ENCODE assay signal across 29 mouse cellular contexts in genomic region chr11:112121831-112122230, GRCm38 (mm10).
DNase-seq lines count a peak whose midpoint lies in the region; ATAC-seq lines count a peak whose summit lies in the region.
"Had no signal": no experiment of that assay in that cellular context is flagged by ENCODE, and none has a peak within 500 bp of the region (broad histone marks: within the 10 kb centered on the region; RNA-seq: fewer than 3 reads in every experiment).

No protein-coding gene starts in this region.

- H3K4me2 ChIP-seq in forebrain, embryonic 15.5 days (replicated peaks): no peak overlapping the region
- H3K4me2 ChIP-seq: heart, embryonic 15.5 days; kidney, embryonic 15.5 days; limb, embryonic 13.5 days; liver, embryonic 11.5 days; midbrain, embryonic 12.5 days; neural tube, embryonic 12.5 days; stomach, embryonic 15.5 days had no signal

- DNase-seq in forebrain, embryonic 10.5 days (ENCODE audit: extremely low spot score, low spot score): no peak
- peak; percentile 10 for DNase-seq in layer of hippocampus, adult 11-12 months (ENCODE audit: low spot score)
- no peak for DNase-seq in layer of hippocampus, postnatal 10 days (ENCODE audit: low spot score in 2 of 2)
- peak; percentile 22 for DNase-seq in lung, postnatal 10 days
- no peak for DNase-seq in lung, postnatal 25 days (ENCODE audit: low spot score)
- peak; percentile 54 for DNase-seq in brain, embryonic 18.5 days (ENCODE audit: low read depth, low spot score)
- no peak for DNase-seq in cerebellum, adult 8-10 months
- DNase-seq: adrenal gland, postnatal 10 days; cerebellum, adult 18-20 months; cerebellum, postnatal 14 days; gastrocnemius, postnatal 10 days; kidney, adult 18-20 months; kidney, postnatal 25 days; lung, postnatal 14 days; right cerebral cortex, adult 18-20 months; thymus, postnatal 4 days had no signal

- H3K27me3 ChIP-seq in forebrain, embryonic 15.5 days: no peaks in the 10 kb centered on the region
- H3K27me3 ChIP-seq in forebrain, embryonic 10.5 days (ENCODE audit: poor library complexity, severe bottlenecking): no peaks in the 10 kb centered on the region
- H3K27me3 ChIP-seq: heart, embryonic 15.5 days; kidney, embryonic 15.5 days; limb, embryonic 13.5 days; neural tube, embryonic 12.5 days; stomach, embryonic 15.5 days had no signal

- WGBS in forebrain, embryonic 15.5 days: 32% methylated on average over 5 of the region's 5 CpGs
- 72% methylated on average over 5 of the region's 5 CpGs for WGBS in forebrain, embryonic 10.5 days

- no peaks in the 10 kb centered on the region for H3K36me3 ChIP-seq in forebrain, embryonic 15.5 days
- no peaks in the 10 kb centered on the region for H3K36me3 ChIP-seq in forebrain, embryonic 10.5 days (replicated peaks)
- H3K36me3 ChIP-seq: heart, embryonic 10.5 days; heart, embryonic 15.5 days; kidney, embryonic 15.5 days; limb, embryonic 13.5 days; midbrain, embryonic 12.5 days; neural tube, embryonic 12.5 days; stomach, embryonic 15.5 days had no signal

- H3K4me3 ChIP-seq in forebrain, embryonic 15.5 days: no peak overlapping the region
- no peak overlapping the region for H3K4me3 ChIP-seq in forebrain, embryonic 10.5 days
- H3K4me3 ChIP-seq: heart, embryonic 10.5 days; heart, embryonic 15.5 days; kidney, embryonic 15.5 days; layer of hippocampus, adult 2 months; limb, embryonic 13.5 days; midbrain, embryonic 12.5 days; myocyte; neural tube, embryonic 12.5 days; stomach, embryonic 15.5 days had no signal

- no peaks in the 10 kb centered on the region for H3K9me3 ChIP-seq in forebrain, embryonic 15.5 days
- no peaks in the 10 kb centered on the region for H3K9me3 ChIP-seq in forebrain, embryonic 10.5 days
- H3K9me3 ChIP-seq: heart, embryonic 10.5 days; heart, embryonic 15.5 days; kidney, embryonic 15.5 days; limb, embryonic 13.5 days; midbrain, embryonic 12.5 days; neural tube, embryonic 12.5 days; stomach, embryonic 15.5 days had no signal

- no peaks in the 10 kb centered on the region; the same call in 1 of the 2 replicates for H3K4me1 ChIP-seq in forebrain, embryonic 15.5 days
- H3K4me1 ChIP-seq in forebrain, embryonic 10.5 days: 0 out of 2 replicates have a peak, but pooled peaks cover 3% of the 10 kb centered on the region
- H3K4me1 ChIP-seq: heart, embryonic 10.5 days; heart, embryonic 15.5 days; kidney, embryonic 15.5 days; midbrain, embryonic 12.5 days; neural tube, embryonic 12.5 days had no signal

- H3K27ac ChIP-seq in forebrain, embryonic 15.5 days (replicated peaks): no peak overlapping the region
- no peak overlapping the region for H3K27ac ChIP-seq in forebrain, embryonic 10.5 days
- H3K27ac ChIP-seq: heart, embryonic 10.5 days; heart, embryonic 15.5 days; kidney, embryonic 15.5 days; layer of hippocampus, adult 2 months; limb, embryonic 13.5 days; midbrain, embryonic 12.5 days; neural tube, embryonic 12.5 days; stomach, embryonic 15.5 days had no signal

- no peak overlapping the region for H3K9ac ChIP-seq in forebrain, embryonic 15.5 days (replicated peaks)
- H3K9ac ChIP-seq: heart, embryonic 15.5 days; kidney, embryonic 15.5 days; limb, embryonic 13.5 days; midbrain, embryonic 12.5 days; neural tube, embryonic 12.5 days; stomach, embryonic 15.5 days had no signal

- 0 out of 2 replicates have a peak, but pooled peaks have one; percentile 58 for ATAC-seq in forebrain, embryonic 15.5 days (replicated peaks)
- ATAC-seq: hindbrain, embryonic 16.5 days; Patski had no signal

Comparison
In these comparisons a context has a peak if more than half of its experiments do, and no peak if none do; other contexts are left out.
1. DNase-seq: peak in layer of hippocampus, adult 11-12 months (single experiment), lung, postnatal 10 days (single experiment) and brain, embryonic 18.5 days (single experiment); none in forebrain, embryonic 10.5 days (single experiment), layer of hippocampus, postnatal 10 days (0 of 2), lung, postnatal 25 days (single experiment) and cerebellum, adult 8-10 months (single experiment).